Mouse (Mus musculus): ENCODE data around the gene Dennd1b. TPM values are rescaled to one million over a fixed set of nuclear protein-coding genes. Genes with fewer than 3 reads are reported as not detected.

Gene Dennd1b
- polyA plus RNA-seq, 1 experiment from 2014 or later, result 14.3 TPM

DNA sequence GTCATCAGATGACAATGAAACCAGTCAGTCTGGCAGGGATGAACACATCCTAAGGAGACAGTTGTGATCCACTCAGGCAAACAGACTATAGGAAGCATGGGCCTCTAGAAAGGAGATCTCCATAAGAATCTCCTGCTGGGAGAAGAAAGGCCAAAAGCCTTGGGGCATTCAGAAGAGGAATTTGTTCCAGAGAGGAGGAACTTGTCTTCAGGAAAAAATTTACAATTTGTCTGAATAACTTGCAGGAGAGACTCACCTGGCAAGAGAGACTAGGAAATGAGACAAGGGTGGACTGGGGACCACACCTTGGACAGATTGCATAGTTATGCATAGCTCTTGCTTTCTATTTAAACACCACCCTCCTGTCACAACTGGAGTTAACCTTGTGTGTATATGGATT lies 6.7 kb upstream of the Dennd1b start:
- ATAC-seq (replicated peaks; ENCODE audit: insufficient number of reproducible peaks, low FRiP score, low TSS enrichment), result no peak
- Histone ChIP-seq H3K4me1 (ENCODE audit: control insufficient read depth, insufficient read depth, low read length) (no peaks in the 10 kb centered on the region), H3K27me3 (ENCODE audit: control insufficient read depth, insufficient read depth, low read length) (no peaks in the 10 kb centered on the region), H3K27ac (ENCODE audit: low read depth, low read length) (no peak overlapping the region), H3K36me3 (ENCODE audit: control insufficient read depth, insufficient read depth, low read length) (no peaks in the 10 kb centered on the region), H3K9ac (ENCODE audit: low read depth, low read length) (no peak overlapping the region), H3K9me3 (replicated peaks; ENCODE audit: control insufficient read depth, low read length) (no peaks in the 10 kb centered on the region), H3K4me2 (no peak overlapping the region), H3K4me3 (ENCODE audit: low read depth, low read length) (no peak overlapping the region)

DNA sequence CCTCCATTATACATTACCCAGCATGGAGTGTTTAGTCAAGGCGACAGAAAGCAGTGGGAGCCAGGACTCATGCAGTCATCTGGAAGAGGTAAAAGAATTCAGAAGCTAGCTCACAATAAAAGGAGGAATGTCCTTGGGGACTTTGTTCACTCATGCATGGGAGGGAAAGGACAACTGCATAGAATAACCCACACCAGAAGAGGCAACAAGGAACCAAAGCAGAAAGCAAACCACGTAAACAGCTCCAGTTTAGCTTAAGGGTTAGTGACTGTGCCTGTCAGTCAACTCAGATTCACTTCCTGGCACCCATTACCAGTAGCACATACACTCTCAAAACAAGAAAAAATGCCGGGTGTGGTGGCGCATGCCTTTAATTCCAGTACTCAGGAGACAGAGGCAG lies 6.1 kb upstream of the Dennd1b start:
- no peak overlapping the region for H3K27ac ChIP-seq (ENCODE audit: low read depth, low read length)
- H3K36me3 ChIP-seq (ENCODE audit: control insufficient read depth, insufficient read depth, low read length), result no peaks in the 10 kb centered on the region
- H3K4me1 ChIP-seq (ENCODE audit: control insufficient read depth, insufficient read depth, low read length), result no peaks in the 10 kb centered on the region
- no peaks in the 10 kb centered on the region for H3K27me3 ChIP-seq (ENCODE audit: control insufficient read depth, insufficient read depth, low read length)
- 67% methylated on average over 4 of the region's 4 CpGs for WGBS (ENCODE audit: insufficient replicate concordance)
- ATAC-seq (replicated peaks; ENCODE audit: insufficient number of reproducible peaks, low FRiP score, low TSS enrichment), result no peak
- no peak overlapping the region for H3K4me3 ChIP-seq (ENCODE audit: low read depth, low read length)
- no peaks in the 10 kb centered on the region for H3K9me3 ChIP-seq (replicated peaks; ENCODE audit: control insufficient read depth, low read length)
- no peak overlapping the region for H3K4me2 ChIP-seq
- no peak overlapping the region for H3K9ac ChIP-seq (ENCODE audit: low read depth, low read length)

DNA sequence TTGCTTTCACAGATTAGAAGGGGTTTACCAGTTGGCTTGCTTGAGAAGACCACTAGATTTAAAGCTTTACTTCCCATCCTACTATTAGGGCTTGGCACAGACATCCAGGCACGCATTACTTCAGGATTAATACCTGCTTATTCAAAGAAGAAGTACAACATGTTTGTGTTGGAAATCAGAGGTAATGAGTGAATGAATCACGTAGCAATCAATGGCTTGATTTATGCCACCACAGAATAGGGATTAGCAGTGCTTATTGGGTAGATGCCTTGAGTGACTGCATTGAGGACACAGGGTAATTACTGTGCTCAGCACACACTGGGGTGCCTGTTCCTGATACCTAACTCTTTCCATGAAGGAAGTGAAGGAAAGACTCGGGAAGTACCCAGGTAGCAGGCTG lies 4.4 kb upstream of the Dennd1b start:
- no peak overlapping the region for H3K9ac ChIP-seq (ENCODE audit: low read depth, low read length)
- H3K9me3 ChIP-seq (replicated peaks; ENCODE audit: control insufficient read depth, low read length), result no peaks in the 10 kb centered on the region
- H3K36me3 ChIP-seq (ENCODE audit: control insufficient read depth, insufficient read depth, low read length), result no peaks in the 10 kb centered on the region
- no peaks in the 10 kb centered on the region for H3K27me3 ChIP-seq (ENCODE audit: control insufficient read depth, insufficient read depth, low read length)
- ATAC-seq (replicated peaks; ENCODE audit: insufficient number of reproducible peaks, low FRiP score, low TSS enrichment), result no peak
- WGBS (ENCODE audit: insufficient replicate concordance), result 68% methylated on average over 3 of the region's 3 CpGs
- no peak overlapping the region for H3K4me3 ChIP-seq (ENCODE audit: low read depth, low read length)
- H3K4me1 ChIP-seq (ENCODE audit: control insufficient read depth, insufficient read depth, low read length), result peaks cover 3% of the 10 kb centered on the region; the same call in 1 of the 2 replicates
- H3K27ac ChIP-seq (ENCODE audit: low read depth, low read length), result no peak overlapping the region
- no peak overlapping the region for H3K4me2 ChIP-seq

DNA sequence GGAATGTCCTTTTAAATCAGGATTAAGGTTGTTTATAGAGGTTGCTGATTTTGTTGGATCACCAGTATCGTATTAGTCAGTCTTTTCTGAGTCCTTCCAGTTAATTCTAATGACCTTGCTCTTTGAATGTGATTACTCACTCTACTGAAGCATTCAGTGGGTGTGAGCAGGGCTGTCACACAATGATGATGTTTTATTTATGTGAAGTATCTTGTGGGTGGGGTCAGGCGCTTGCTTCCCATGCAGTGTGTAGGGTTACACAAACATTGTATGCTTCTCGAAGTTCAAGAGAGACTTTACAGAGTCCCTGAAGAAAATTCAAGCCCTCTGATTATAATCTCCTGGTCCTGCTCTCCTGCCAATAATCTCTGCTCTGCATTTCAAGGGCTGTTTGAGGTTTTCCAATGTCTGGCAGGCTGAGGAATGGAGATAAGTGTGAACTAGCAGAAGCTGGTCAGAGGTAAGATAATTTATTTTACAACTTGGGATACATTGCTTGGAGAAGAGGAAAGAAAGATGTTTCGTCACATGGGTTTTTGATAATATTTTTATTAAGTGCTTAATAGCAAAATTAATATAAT lies 3.2 kb upstream of the Dennd1b start:
- H3K36me3 ChIP-seq (ENCODE audit: control insufficient read depth, insufficient read depth, low read length), result no peaks in the 10 kb centered on the region
- H3K9ac ChIP-seq (ENCODE audit: low read depth, low read length), result no peak overlapping the region
- no peaks in the 10 kb centered on the region for H3K9me3 ChIP-seq (replicated peaks; ENCODE audit: control insufficient read depth, low read length)
- no peaks in the 10 kb centered on the region for H3K27me3 ChIP-seq (ENCODE audit: control insufficient read depth, insufficient read depth, low read length)
- ATAC-seq (replicated peaks; ENCODE audit: insufficient number of reproducible peaks, low FRiP score, low TSS enrichment), result no peak
- peaks cover 3% of the 10 kb centered on the region; the same call in 1 of the 2 replicates for H3K4me1 ChIP-seq (ENCODE audit: control insufficient read depth, insufficient read depth, low read length)
- 67% methylated on average over 4 of the region's 4 CpGs for WGBS (ENCODE audit: insufficient replicate concordance)
- H3K4me2 ChIP-seq, result no peak overlapping the region
- no peak overlapping the region for H3K4me3 ChIP-seq (ENCODE audit: low read depth, low read length)
- H3K27ac ChIP-seq (ENCODE audit: low read depth, low read length), result no peak overlapping the region

DNA sequence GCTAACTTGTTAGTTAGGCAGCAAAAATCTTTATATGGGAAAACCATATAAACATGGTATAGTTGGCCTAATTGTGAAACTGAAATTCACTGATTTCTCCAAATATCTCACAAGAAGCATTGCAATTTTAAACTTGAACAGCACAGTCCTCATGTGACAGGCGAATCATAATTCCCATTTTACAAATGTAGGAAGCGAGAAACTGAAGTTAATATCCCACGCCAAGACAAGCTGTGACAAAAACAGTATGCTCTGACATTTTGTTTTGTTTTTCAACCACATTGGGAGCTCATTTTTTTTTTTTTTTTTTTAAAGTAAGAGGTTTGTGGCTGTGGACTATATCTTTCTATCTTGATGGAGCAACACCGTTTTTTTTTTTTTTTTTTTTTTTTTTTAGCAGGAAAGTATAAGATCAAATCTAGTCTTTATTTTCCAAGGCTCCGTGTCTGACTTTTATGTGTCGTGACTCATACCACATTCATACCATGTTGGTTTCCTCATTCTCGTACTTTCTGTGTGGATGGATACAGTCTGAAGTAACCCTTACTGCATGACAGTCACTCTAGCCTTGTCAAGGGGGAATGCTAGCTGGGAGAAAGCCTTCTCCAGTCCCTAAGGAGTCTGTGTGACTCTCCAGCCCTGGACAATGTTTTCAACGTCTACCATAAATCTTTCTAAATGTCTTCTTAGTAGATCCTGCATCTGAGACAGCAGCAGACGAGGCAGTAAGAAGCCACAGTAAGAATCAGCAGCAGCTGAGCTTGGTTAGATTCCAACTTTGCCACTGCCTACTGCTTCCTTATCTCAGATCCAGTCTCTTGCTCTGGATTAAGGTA lies 751 bp upstream of the Dennd1b start:
- Histone ChIP-seq H3K4me1 (ENCODE audit: control insufficient read depth, insufficient read depth, low read length) (peaks cover 8% of the 10 kb centered on the region; the same call in 1 of the 2 replicates), H3K9ac (ENCODE audit: low read depth, low read length) (peak overlapping the region; percentile 80; the same call in 1 of the 2 replicates), H3K9me3 (replicated peaks; ENCODE audit: control insufficient read depth, low read length) (no peaks in the 10 kb centered on the region), H3K27me3 (ENCODE audit: control insufficient read depth, insufficient read depth, low read length) (no peaks in the 10 kb centered on the region), H3K4me3 (ENCODE audit: low read depth, low read length) (peak overlapping the region; percentile 67), H3K36me3 (ENCODE audit: control insufficient read depth, insufficient read depth, low read length) (no peaks in the 10 kb centered on the region), H3K4me2 (peak overlapping the region; percentile 69), H3K27ac (ENCODE audit: low read depth, low read length) (no peak overlapping the region)
- no peak for ATAC-seq (replicated peaks; ENCODE audit: insufficient number of reproducible peaks, low FRiP score, low TSS enrichment)
- WGBS (ENCODE audit: insufficient replicate concordance), result 53% methylated on average over 9 of the region's 9 CpGs

DNA sequence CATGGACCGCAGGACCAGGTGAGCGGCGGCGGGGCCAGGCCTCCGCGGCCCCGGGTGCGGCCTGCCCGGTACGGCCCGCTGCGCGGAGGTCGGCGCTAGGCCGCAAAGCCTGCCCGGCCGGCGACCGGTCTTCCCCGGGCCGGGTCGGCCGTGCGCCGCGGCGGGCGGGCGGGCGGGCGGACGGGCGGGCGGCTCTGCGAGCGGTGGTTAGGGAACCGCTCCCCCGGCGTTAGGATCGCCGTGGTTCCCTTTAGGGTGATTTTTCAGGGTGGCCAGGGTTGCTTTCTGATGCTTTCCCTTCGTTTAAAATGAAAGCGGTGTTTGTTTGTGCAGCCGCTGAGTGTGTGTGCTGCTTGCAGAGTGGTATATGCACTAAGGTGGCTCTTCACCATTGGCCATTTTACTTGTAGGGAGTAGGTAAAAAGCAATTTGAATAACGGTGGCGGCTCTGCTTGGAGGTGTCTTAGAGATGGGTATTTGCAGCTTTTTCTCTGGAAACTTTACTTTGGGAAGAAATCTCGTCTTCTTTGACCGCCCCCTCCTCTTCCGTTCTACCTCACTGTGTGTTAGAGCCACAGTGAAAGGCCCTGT lies 728 bp downstream of the Dennd1b start:
- Histone ChIP-seq H3K4me3 (ENCODE audit: low read depth, low read length) (peak overlapping the region; percentile 67), H3K36me3 (ENCODE audit: control insufficient read depth, insufficient read depth, low read length) (no peaks in the 10 kb centered on the region), H3K27me3 (ENCODE audit: control insufficient read depth, insufficient read depth, low read length) (no peaks in the 10 kb centered on the region), H3K27ac (ENCODE audit: low read depth, low read length) (peak overlapping the region; percentile 75), H3K9ac (ENCODE audit: low read depth, low read length) (peak overlapping the region; percentile 80), H3K9me3 (replicated peaks; ENCODE audit: control insufficient read depth, low read length) (no peaks in the 10 kb centered on the region), H3K4me1 (ENCODE audit: control insufficient read depth, insufficient read depth, low read length) (peaks cover 8% of the 10 kb centered on the region; the same call in 1 of the 2 replicates), H3K4me2 (peak overlapping the region; percentile 69)
- 1% methylated on average over 29 of the region's 50 CpGs for WGBS (ENCODE audit: insufficient replicate concordance)
- ATAC-seq (replicated peaks; ENCODE audit: insufficient number of reproducible peaks, low FRiP score, low TSS enrichment), result peak; percentile 81

DNA sequence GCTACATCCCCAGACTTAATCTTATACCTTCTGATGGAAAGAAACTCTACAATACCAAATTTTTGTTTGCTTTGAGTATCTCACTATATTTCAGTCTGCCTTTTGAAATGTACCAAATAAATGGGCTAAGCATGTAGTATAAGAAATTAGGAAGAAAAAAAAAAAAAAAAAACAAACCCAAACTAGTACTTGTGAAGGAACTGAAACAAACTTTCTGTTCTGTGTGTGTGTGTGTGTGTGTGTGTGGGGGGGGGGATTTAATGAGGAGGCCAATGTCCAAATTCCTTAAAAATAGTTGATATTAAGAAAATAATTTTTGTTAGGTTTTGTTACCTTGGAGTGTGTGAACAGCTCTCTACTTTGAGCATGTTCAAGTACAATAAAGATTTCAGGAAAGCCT lies 1.8 kb downstream of the Dennd1b start:
- ATAC-seq (replicated peaks; ENCODE audit: insufficient number of reproducible peaks, low FRiP score, low TSS enrichment), result no peak
- H3K9ac ChIP-seq (ENCODE audit: low read depth, low read length), result no peak overlapping the region
- no peaks in the 10 kb centered on the region for H3K27me3 ChIP-seq (ENCODE audit: control insufficient read depth, insufficient read depth, low read length)
- peaks cover 8% of the 10 kb centered on the region; the same call in 1 of the 2 replicates for H3K4me1 ChIP-seq (ENCODE audit: control insufficient read depth, insufficient read depth, low read length)
- peak overlapping the region; percentile 24; the same call in 1 of the 2 replicates for H3K4me2 ChIP-seq
- no peaks in the 10 kb centered on the region for H3K36me3 ChIP-seq (ENCODE audit: control insufficient read depth, insufficient read depth, low read length)
- no peak overlapping the region for H3K4me3 ChIP-seq (ENCODE audit: low read depth, low read length)
- no peak overlapping the region for H3K27ac ChIP-seq (ENCODE audit: low read depth, low read length)
- H3K9me3 ChIP-seq (replicated peaks; ENCODE audit: control insufficient read depth, low read length), result no peaks in the 10 kb centered on the region

DNA sequence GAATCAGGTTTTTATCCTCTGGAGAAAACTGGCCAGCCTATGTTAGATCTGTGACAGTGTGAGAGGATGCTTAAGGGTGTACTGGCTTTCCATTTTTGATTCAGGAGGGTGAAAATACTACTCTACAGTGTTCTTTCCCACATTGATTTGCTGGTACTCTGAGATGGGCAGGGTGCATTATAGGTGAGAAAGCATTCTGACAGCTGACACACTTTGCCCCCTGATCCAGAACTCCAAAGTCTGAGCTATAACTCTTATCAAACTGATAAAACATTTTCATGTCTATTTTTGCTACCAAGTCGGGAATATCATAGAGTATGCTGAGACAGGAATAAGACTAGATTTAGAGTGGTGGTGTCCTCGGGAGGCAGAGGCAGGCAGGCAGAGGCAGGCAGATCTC lies 2.3 kb downstream of the Dennd1b start:
- no peaks in the 10 kb centered on the region for H3K9me3 ChIP-seq (replicated peaks; ENCODE audit: control insufficient read depth, low read length)
- 80% methylated on average over 2 of the region's 2 CpGs for WGBS (ENCODE audit: insufficient replicate concordance)
- no peaks in the 10 kb centered on the region for H3K27me3 ChIP-seq (ENCODE audit: control insufficient read depth, insufficient read depth, low read length)
- H3K36me3 ChIP-seq (ENCODE audit: control insufficient read depth, insufficient read depth, low read length), result no peaks in the 10 kb centered on the region
- H3K4me3 ChIP-seq (ENCODE audit: low read depth, low read length), result no peak overlapping the region
- no peak overlapping the region for H3K27ac ChIP-seq (ENCODE audit: low read depth, low read length)
- peaks cover 8% of the 10 kb centered on the region; the same call in 1 of the 2 replicates for H3K4me1 ChIP-seq (ENCODE audit: control insufficient read depth, insufficient read depth, low read length)
- no peak overlapping the region for H3K9ac ChIP-seq (ENCODE audit: low read depth, low read length)
- no peak overlapping the region for H3K4me2 ChIP-seq
- no peak for ATAC-seq (replicated peaks; ENCODE audit: insufficient number of reproducible peaks, low FRiP score, low TSS enrichment)
